Mouse (Mus musculus): ENCODE results near the gene Sh3bp5.
A peak's percentile ranks its signal among the peaks of the same experiment; 100 is the strongest.

Gene Sh3bp5

GRCm38 (mm10) chr14:31345367-31345766 is 90.5 kb downstream of the Sh3bp5 start:
- DNase-seq (ENCODE audit: low read depth, low spot score) = no peak

GRCm38 (mm10) chr14:31343241-31343640 is 92.6 kb downstream of the Sh3bp5 start:
- DNase-seq (ENCODE audit: low read depth, low spot score) = no peak

DNA sequence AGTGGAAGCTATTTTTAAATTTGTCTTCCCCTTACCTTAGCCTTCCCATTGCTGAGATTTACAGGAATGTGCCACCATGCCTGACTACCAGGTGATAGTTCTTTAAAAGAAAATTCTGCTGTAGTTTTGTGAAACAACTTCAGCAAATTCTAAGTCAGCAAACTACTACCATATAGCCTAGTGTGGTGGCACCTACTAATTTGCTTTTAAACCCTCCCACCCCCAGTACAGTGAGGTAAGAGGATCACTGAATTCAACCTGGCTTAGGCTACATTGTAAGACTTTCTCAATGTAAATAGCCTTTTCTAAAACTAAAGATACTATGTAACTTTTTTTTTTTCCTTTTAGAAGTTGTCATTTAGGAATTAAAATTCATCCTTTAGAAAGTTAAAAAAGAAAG is 97.9 kb downstream of the Sh3bp5 start:
- DNase-seq (ENCODE audit: low read depth, low spot score) = no peak

GRCm38 (mm10) chr14:31337406-31337805 is 98.5 kb downstream of the Sh3bp5 start:
- DNase-seq (ENCODE audit: low read depth, low spot score) = no peak

- peak; percentile 98 for DNase-seq (ENCODE audit: low read depth, low spot score)
Measured at GRCm38 (mm10) chr14:31336369-31337155, 99.3 kb downstream of the Sh3bp5 start, which contains the start of gene Capn7. Capn7 (plus strand) TSS chr14:31336638.

GRCm38 (mm10) chr14:31335765-31336164 is 100.1 kb downstream of the Sh3bp5 start:
- DNase-seq (ENCODE audit: low read depth, low spot score) = no peak

DNA sequence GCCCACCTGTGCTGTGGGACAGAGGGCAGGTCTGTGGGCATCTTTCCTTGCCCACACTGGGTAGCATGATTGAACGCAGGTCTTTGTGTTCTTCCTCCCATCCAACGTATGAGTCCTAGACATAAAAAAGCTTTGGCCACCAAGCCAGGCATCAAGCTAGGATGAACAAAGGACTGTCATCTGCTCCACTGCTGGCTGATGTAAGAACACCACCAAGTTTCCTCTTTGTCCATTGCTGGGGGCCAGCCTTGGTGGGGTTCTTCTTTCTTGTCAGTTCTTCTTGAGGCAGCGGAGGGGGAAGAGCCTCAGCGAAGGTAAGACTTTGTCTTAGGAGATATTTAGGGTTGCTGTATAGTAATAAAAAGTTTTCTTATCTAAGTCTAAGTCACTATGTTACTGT is 104.9 kb downstream of the Sh3bp5 start:
- no peak for DNase-seq (ENCODE audit: low read depth, low spot score)

- DNase-seq (ENCODE audit: low read depth, low spot score) = no peak
Measured at GRCm38 (mm10) chr14:31329741-31330140, 106.1 kb downstream of the Sh3bp5 start.

GRCm38 (mm10) chr14:31327681-31328080 is 108.2 kb downstream of the Sh3bp5 start:
- no peak for DNase-seq (ENCODE audit: low read depth, low spot score)

DNA sequence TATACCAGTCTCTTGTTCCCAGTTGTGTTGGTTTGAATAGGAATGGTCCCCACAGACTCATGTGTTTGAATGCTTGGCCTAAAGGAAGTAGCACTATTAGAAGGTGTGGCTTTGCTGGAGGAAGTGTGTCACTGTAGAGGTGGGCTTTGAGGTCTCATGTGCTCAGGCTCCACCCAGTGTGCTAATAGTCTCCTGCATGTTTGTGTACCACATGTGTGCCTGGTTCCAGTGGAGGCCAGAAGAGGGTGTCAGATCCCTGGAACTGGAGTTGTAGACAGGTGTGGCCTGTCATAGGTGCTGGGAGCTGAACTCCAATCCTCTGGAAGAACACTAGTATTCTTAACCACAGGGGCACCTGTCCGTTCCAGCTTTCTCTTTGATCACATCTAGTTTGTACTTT is 108.7 kb downstream of the Sh3bp5 start:
- DNase-seq (ENCODE audit: low read depth, low spot score) = no peak

GRCm38 (mm10) chr14:31326770-31327169 is 109.1 kb downstream of the Sh3bp5 start:
- DNase-seq (ENCODE audit: low read depth, low spot score) = no peak

- DNase-seq (ENCODE audit: low read depth, low spot score) = no peak
Measured at GRCm38 (mm10) chr14:31325551-31325950, 110.3 kb downstream of the Sh3bp5 start.

GRCm38 (mm10) chr14:31324851-31325250 is 111.0 kb downstream of the Sh3bp5 start:
- DNase-seq (ENCODE audit: low read depth, low spot score) = peak; percentile 30

GRCm38 (mm10) chr14:31323849-31324792 is 111.8 kb downstream of the Sh3bp5 start, which contains the start of gene Dnah1:
Dnah1 (minus strand) TSS chr14:31323896.
- DNase-seq (ENCODE audit: low read depth, low spot score) = peak; percentile 25

DNA sequence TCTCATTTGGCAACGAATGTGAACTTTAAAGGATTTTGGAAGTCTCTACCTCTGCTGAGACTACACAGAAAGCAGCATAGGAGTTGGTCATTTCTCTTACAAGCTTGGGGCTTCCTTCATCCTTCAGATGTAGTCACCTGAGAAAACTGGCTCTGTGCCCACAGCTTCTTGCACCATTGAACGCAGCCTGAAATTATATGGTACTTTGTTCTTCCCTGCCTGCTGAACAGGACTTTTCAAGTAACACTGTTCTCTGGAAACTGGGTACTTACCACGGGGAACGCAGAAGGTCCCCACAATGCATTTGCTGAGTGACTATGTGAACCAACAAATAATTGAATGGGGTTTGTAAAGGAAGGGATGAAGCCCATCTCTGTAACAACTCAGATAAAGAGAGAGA is 112.7 kb downstream of the Sh3bp5 start:
- DNase-seq (ENCODE audit: low read depth, low spot score) = no peak

DNA sequence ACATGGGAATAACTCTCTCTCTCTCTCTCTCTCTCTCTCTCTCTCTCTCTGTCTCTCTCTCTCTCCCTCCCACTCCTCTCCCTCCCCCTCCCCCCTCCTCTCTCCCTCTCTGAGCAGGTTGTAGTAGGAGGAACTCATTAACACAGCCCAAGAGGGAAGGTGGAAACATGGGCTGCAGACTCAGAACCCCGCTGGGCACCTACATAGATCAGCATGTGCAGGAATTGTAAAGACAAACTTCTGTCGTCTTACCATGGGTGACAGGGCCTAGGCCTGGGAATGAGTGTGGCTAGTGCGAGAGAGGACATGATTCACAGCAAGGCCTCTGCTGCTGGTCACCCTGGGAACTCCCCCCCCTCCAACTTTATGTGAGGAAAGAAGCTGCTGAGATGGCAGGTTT is 113.7 kb downstream of the Sh3bp5 start:
- no peak for DNase-seq (ENCODE audit: low read depth, low spot score)

- DNase-seq (ENCODE audit: low read depth, low spot score) = no peak
Measured at GRCm38 (mm10) chr14:31321181-31321580, 114.7 kb downstream of the Sh3bp5 start.

- DNase-seq (ENCODE audit: low read depth, low spot score) = no peak
Measured at GRCm38 (mm10) chr14:31319546-31319945, 116.3 kb downstream of the Sh3bp5 start.

DNA sequence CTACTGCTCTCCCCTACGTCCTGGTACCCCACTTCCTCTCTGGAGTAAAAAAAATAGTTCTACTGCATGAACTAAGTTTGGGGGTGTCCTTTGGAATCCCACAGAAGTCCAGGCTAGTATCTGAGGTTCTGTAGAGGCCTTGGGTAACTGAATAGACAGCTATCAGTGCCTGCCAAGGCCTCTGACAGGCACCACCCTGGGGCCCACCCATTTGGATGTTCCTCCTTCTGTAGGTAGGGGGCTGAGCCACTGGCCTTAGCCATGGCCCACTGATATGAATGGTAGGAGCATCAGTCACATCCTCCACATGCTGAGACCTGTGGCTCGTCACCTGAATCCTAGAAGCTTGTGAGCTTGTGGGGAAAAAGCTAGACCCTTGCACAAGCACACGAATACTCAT is 118.1 kb downstream of the Sh3bp5 start:
- no peak for DNase-seq (ENCODE audit: low read depth, low spot score)

- no peak for DNase-seq (ENCODE audit: low read depth, low spot score)
Measured at GRCm38 (mm10) chr14:31316613-31317012, 119.3 kb downstream of the Sh3bp5 start.

- DNase-seq (ENCODE audit: low read depth, low spot score) = no peak
Measured at GRCm38 (mm10) chr14:31313192-31313591, 122.7 kb downstream of the Sh3bp5 start.
